Mouse (Mus musculus): ENCODE measurements around the gene Eif3b. TPM values are rescaled to one million over a fixed set of nuclear protein-coding genes. Genes with fewer than 3 reads are reported as not detected.
"Not testable (repeated sequence)": the region's sequence is repeated elsewhere in the genome, so short reads cannot be mapped to it uniquely, and the experiment has no call there.

Eif3b gene
- polyA plus RNA-seq, 1 experiment = 74.3 TPM

DNA sequence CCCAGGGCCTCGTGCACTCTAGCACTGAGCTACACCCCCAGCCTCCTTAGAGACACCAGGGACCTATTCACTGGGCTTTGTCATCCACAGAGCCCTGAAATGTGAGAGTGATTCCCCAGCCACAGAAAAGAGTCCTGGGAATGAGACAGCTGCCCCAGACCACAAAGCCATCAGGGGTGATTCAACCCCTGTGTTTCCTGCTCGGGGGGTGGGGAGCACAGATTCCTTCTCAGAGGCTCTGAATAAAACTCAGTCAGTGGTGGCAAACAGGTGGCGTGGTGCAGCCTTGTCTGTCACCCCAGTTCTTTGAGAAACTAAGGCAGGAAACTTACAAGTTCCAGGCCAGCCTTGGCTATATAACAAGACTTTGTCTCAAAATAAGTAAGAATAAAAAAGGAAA lies 42.3 kb downstream of the Eif3b start:
- Histone ChIP-seq H3K4me1 (ENCODE audit: control insufficient read depth, insufficient read depth, low read length) (no peaks in the 10 kb centered on the region; the same call in 1 of the 2 replicates), H3K27ac (ENCODE audit: insufficient read depth, low read length) (no peak overlapping the region), H3K4me3 (replicated peaks; ENCODE audit: insufficient read depth, low read depth, low read length) (no peak overlapping the region), H3K27me3 (ENCODE audit: control insufficient read depth, insufficient read depth, low read length) (no peaks in the 10 kb centered on the region)
- no peak for TF ChIP-seq POLR2A (IDR thresholded peaks at IDR 0.05; ENCODE audit: borderline replicate concordance, insufficient read depth, low read length)
- no peak for TF ChIP-seq CTCF (IDR thresholded peaks at IDR 0.05; ENCODE audit: borderline replicate concordance, insufficient read depth, low read depth, low read length)
- WGBS = 81% methylated on average over 3 of the region's 3 CpGs
- no peak for DNase-seq

- not testable (repeated sequence) for H3K4me1 ChIP-seq (ENCODE audit: control insufficient read depth, insufficient read depth, low read length); H3K27me3 ChIP-seq (ENCODE audit: control insufficient read depth, insufficient read depth, low read length); DNase-seq; H3K4me3 ChIP-seq (replicated peaks; ENCODE audit: insufficient read depth, low read depth, low read length); H3K27ac ChIP-seq (ENCODE audit: insufficient read depth, low read length)
- 61% methylated on average over 2 of the region's 2 CpGs for WGBS
These were observed 44.0 kb downstream of the Eif3b start for GRCm38 (mm10) chr5:140463151-140463550.

DNA sequence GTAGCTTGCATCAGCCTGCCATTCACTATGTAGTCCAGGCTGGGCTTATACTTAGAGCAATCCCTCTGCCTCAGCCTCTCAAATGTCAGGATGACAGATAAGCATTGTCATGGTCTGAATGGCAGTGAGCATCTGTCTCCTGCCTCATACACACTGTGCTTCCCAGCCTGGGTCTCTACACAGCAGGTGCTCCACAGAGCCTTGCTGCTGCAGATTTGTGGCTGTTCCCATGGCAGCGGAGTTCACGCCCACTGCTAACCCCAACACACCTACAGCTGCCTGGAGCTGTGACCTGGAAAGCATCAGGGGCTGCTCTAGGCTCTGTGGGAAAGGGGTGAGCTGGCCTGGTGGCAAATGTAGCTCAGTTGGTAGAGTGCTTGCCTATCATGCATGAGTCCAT lies 45.8 kb downstream of the Eif3b start:
- no peak for DNase-seq
- Histone ChIP-seq H3K4me3 (replicated peaks; ENCODE audit: insufficient read depth, low read depth, low read length) (no peak overlapping the region), H3K4me1 (ENCODE audit: control insufficient read depth, insufficient read depth, low read length) (no peaks in the 10 kb centered on the region), H3K27me3 (ENCODE audit: control insufficient read depth, insufficient read depth, low read length) (no peaks in the 10 kb centered on the region), H3K27ac (ENCODE audit: insufficient read depth, low read length) (no peak overlapping the region)
- 85% methylated on average over 2 of the region's 2 CpGs for WGBS
- TF ChIP-seq CTCF (IDR thresholded peaks at IDR 0.05; ENCODE audit: borderline replicate concordance, insufficient read depth, low read depth, low read length) (no peak), POLR2A (IDR thresholded peaks at IDR 0.05; ENCODE audit: borderline replicate concordance, insufficient read depth, low read length) (no peak)

- 80% methylated on average over 3 of the region's 3 CpGs for WGBS
- TF ChIP-seq POLR2A (IDR thresholded peaks at IDR 0.05; ENCODE audit: borderline replicate concordance, insufficient read depth, low read length) = no peak
- no peak for TF ChIP-seq CTCF (IDR thresholded peaks at IDR 0.05; ENCODE audit: borderline replicate concordance, insufficient read depth, low read depth, low read length)
- no peaks in the 10 kb centered on the region for H3K27me3 ChIP-seq (ENCODE audit: control insufficient read depth, insufficient read depth, low read length)
- no peak overlapping the region for H3K27ac ChIP-seq (ENCODE audit: insufficient read depth, low read length)
- no peaks in the 10 kb centered on the region for H3K4me1 ChIP-seq (ENCODE audit: control insufficient read depth, insufficient read depth, low read length)
- no peak overlapping the region for H3K4me3 ChIP-seq (replicated peaks; ENCODE audit: insufficient read depth, low read depth, low read length)
- no peak for DNase-seq
These were observed 53.2 kb downstream of the Eif3b start for GRCm38 (mm10) chr5:140472336-140472735.

DNA sequence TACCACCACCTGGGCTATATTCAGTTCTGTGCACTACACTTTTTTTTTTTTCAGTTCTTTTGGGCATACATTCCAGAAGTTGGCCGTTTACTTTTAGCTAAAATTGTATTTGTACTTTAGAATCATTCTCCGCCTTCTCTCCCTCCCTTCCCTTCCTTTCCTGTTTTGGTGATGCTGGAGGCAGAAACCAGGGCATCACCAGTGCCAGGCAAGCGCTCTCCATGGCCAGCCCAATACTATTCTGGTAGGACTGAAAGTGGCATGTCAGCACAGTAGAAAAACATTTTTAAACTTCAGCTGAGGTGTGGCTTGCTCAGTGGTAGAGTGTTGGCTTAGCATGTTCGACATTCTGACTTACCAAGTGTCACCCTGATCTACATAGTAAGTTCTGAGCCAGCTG lies 62.3 kb downstream of the Eif3b start:
- DNase-seq = no peak
- Histone ChIP-seq H3K27ac (ENCODE audit: insufficient read depth, low read length) (no peak overlapping the region), H3K4me1 (ENCODE audit: control insufficient read depth, insufficient read depth, low read length) (no peaks in the 10 kb centered on the region), H3K4me3 (replicated peaks; ENCODE audit: insufficient read depth, low read depth, low read length) (no peak overlapping the region), H3K27me3 (ENCODE audit: control insufficient read depth, insufficient read depth, low read length) (no peaks in the 10 kb centered on the region)
- no peak for TF ChIP-seq POLR2A (IDR thresholded peaks at IDR 0.05; ENCODE audit: borderline replicate concordance, insufficient read depth, low read length)
- TF ChIP-seq CTCF (IDR thresholded peaks at IDR 0.05; ENCODE audit: borderline replicate concordance, insufficient read depth, low read depth, low read length) = no peak
- 72% methylated on average over 4 of the region's 4 CpGs for WGBS

GRCm38 (mm10) chr5:140491142-140491541 lies 72.0 kb downstream of the Eif3b start:
- H3K4me1 ChIP-seq (ENCODE audit: control insufficient read depth, insufficient read depth, low read length) = peaks cover 4% of the 10 kb centered on the region; the same call in 1 of the 2 replicates
- H3K27ac ChIP-seq (ENCODE audit: insufficient read depth, low read length) = no peak overlapping the region
- no peak overlapping the region for H3K4me3 ChIP-seq (replicated peaks; ENCODE audit: insufficient read depth, low read depth, low read length)
- no peak for TF ChIP-seq CTCF (IDR thresholded peaks at IDR 0.05; ENCODE audit: borderline replicate concordance, insufficient read depth, low read depth, low read length)
- no peak for TF ChIP-seq POLR2A (IDR thresholded peaks at IDR 0.05; ENCODE audit: borderline replicate concordance, insufficient read depth, low read length)
- 44% methylated on average over 6 of the region's 6 CpGs for WGBS
- no peak for DNase-seq
- H3K27me3 ChIP-seq (ENCODE audit: control insufficient read depth, insufficient read depth, low read length) = no peaks in the 10 kb centered on the region

- H3K27me3 ChIP-seq (ENCODE audit: control insufficient read depth, insufficient read depth, low read length) = no peaks in the 10 kb centered on the region
- no peak for DNase-seq
- WGBS = 25% methylated on average over 11 of the region's 11 CpGs
- peaks cover 4% of the 10 kb centered on the region; the same call in 1 of the 2 replicates for H3K4me1 ChIP-seq (ENCODE audit: control insufficient read depth, insufficient read depth, low read length)
- H3K4me3 ChIP-seq (replicated peaks; ENCODE audit: insufficient read depth, low read depth, low read length) = no peak overlapping the region
- H3K27ac ChIP-seq (ENCODE audit: insufficient read depth, low read length) = no peak overlapping the region
- TF ChIP-seq POLR2A (IDR thresholded peaks at IDR 0.05; ENCODE audit: borderline replicate concordance, insufficient read depth, low read length) (no peak), CTCF (IDR thresholded peaks at IDR 0.05; ENCODE audit: borderline replicate concordance, insufficient read depth, low read depth, low read length) (no peak)
These were observed 73.6 kb downstream of the Eif3b start for GRCm38 (mm10) chr5:140492684-140493233.

Other genes with a start within 250 kb of the Eif3b start
- gene Mad1l1, start 97.8 kb upstream of the Eif3b start, polyA plus RNA-seq (2012; rRNA removed) = 25.3 and 25.5 TPM in 2 replicates
- 10.0 and 11.5 TPM in 2 replicates for gene Nudt1, start 97.7 kb upstream of the Eif3b start, polyA plus RNA-seq (2012; rRNA removed)
- 14.2 and 17.7 TPM in 2 replicates for gene Mrm2, start 87.4 kb upstream of the Eif3b start, polyA plus RNA-seq (2012; rRNA removed)
- gene Snx8, start 30.1 kb upstream of the Eif3b start, polyA plus RNA-seq (2012; rRNA removed) = 15.2 and 15.4 TPM in 2 replicates
- gene Gm4869, start 26.3 kb downstream of the Eif3b start, polyA plus RNA-seq (2012; rRNA removed) = not detected in 2 replicates
- gene Chst12, start 86.2 kb downstream of the Eif3b start, polyA plus RNA-seq (2012; rRNA removed) = 20.9 and 22.5 TPM in 2 replicates
- gene Grifin, start 145.7 kb downstream of the Eif3b start, polyA plus RNA-seq (2012; rRNA removed) = 0.82 and 1.4 TPM in 2 replicates
- 48.7 and 53.4 TPM in 2 replicates for gene Lfng, start 188.0 kb downstream of the Eif3b start, polyA plus RNA-seq (2012; rRNA removed)
- gene Ttyh3, start 229.7 kb downstream of the Eif3b start, polyA plus RNA-seq (2012; rRNA removed) = 86.0 and 96.1 TPM in 2 replicates

Measured in cerebellum, adult 2 months (tissue).